Mouse (Mus musculus) T-helper 1 cell (primary cell): ENCODE data around the gene Tbx19.

Experiments
- in situ Hi-C: fragments of 300-600 bp; cut with MboI, MseI; formaldehyde crosslinking; loops from one replicate; pipeline ENCODE4 v1.15.1; 2025; ENCODE audit warnings: high pct_unique_total_duplicates

Gene Tbx19

DNA sequence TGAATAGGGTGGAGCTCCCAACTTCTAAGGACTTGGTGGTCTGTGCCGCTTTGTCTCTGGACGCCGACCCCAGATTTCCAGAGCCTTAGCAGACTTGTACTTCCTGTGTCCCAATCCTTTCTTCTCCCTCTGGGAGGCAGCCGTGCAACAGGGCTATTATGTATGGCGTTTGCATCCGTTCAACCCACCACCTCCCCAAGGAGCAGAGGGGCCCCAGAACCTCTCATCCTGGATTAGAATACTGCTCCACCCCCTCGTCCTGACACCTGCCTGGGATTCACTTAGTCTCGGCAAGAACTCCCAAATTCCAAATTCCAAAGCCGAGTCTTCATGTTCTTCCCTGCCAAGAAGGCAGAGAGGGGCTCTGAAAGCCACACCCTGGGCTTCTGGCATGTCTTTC is 40.8 kb downstream of the Tbx19 start:
- in situ Hi-C loops, result loop anchor here (5.0 to 10.0 kb wide), 2 partner anchors 357 to 755 kb away; no protein-coding TSS in a partner anchor

- in situ Hi-C loops, result no loop called here
Measured at GRCm38 (mm10) chr1:165119011-165119726, 41.4 kb downstream of the Tbx19 start.

GRCm38 (mm10) chr1:165114460-165115175 is 46.0 kb downstream of the Tbx19 start:
- in situ Hi-C loops, result no loop called here

DNA sequence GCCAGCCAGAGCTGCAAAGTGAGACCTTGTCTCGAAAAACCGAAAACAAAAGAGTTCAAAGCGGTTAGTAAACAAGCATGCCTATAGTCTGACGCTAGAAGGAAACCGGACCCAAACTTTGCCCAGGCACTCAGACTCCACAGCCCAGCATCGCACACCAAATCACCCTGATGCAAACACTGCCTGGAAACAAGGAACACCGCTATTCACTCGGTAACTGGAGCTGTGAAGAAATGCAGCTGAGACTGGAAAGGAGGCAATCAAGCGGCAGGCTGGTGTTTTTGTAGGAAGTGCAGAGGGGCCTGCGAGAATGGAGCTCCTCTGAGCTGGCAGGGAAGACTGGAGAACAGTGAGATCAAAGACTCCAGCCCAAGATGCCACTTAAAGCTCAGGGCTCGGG is 46.9 kb downstream of the Tbx19 start:
- in situ Hi-C loops, result no loop called here

DNA sequence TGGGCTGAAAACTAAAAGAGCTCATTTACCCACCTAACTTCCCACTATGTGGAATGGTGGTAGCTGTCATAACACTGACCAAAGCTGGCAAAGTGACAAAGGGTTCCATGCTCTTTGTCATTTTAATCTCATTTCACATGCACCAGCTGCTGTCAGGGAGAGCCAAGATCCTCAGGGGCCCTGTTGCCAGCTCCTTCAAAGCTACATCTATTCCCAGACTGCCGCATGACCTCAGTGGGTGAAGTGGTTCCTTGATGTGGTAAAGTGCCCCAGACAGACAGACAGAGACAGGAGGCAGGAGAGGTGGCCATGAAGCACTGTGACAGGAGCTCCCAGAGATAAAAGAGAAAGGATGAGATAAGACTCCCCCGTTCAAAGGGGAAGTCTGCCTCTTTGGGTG is 49.9 kb downstream of the Tbx19 start:
- in situ Hi-C loops, result no loop called here

GRCm38 (mm10) chr1:165109135-165109534 is 51.4 kb downstream of the Tbx19 start:
- in situ Hi-C loops, result no loop called here

DNA sequence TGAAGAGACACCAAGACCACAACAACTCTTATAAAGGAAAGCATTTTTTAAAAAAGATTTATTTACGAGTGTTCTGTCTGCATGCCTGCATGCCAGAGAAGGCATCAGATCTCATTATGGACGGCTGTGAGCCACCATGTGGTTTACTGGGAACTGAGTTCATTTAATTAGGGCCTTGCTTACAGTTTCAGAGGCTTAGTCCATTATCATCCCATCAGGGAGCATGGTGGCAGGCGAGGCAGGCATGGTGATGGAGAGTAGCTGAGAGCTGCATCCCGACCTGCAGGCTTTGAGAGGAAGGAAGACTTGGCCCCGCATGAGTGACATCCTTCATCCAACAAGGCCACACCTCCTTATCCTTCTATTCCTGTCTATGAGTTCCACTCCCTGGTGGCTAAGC is 52.1 kb downstream of the Tbx19 start:
- in situ Hi-C loops, result no loop called here

DNA sequence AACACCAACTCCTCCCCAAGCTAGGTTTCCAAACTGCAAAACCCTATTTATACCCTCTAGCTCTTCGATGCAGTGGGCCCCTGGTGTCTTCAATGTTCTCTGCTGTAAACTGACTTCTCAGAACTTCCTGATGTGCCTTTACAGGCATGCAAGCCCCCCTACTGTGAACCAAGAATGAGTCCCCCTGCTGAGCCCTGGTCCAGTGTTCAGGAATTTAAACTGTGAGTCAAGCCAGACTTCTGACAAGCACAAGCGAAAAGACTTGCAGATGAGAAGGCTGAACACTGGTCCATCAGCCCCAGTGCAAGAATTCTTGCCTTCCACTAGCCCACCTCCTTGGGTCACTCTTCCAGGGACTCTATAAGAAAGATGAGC is 54.6 kb downstream of the Tbx19 start:
- in situ Hi-C loops, result no loop called here

GRCm38 (mm10) chr1:165105270-165106010 is 55.1 kb downstream of the Tbx19 start:
- in situ Hi-C loops, result no loop called here

DNA sequence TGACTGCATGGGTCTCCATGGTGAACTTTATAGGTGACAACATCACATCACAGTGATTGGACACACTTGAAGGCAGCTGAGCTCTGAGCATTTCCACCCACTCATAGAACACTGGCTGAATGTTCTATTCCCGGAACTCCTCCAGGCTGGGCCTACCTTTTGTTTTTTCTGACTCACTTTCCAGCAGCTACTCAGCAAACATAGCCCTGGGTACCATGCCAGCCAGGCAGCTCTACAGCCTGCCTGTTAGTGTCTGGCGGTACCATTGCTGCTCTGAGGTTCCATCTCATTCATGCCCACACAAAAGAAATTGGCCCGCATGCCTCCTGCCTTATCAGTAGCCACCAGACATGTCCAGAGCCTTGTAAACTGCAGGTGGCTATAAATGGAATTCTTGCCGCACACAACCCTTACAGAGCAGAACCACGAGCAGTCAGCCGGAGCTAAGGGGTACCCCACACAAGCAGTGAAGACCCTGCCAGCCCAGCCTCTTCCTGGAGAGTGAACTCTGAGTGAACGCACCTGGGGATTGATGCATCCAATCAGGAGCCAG is 55.8 kb downstream of the Tbx19 start:
- in situ Hi-C loops, result no loop called here

- in situ Hi-C loops, result no loop called here
Measured at GRCm38 (mm10) chr1:165099569-165099968, 61.0 kb downstream of the Tbx19 start.

DNA sequence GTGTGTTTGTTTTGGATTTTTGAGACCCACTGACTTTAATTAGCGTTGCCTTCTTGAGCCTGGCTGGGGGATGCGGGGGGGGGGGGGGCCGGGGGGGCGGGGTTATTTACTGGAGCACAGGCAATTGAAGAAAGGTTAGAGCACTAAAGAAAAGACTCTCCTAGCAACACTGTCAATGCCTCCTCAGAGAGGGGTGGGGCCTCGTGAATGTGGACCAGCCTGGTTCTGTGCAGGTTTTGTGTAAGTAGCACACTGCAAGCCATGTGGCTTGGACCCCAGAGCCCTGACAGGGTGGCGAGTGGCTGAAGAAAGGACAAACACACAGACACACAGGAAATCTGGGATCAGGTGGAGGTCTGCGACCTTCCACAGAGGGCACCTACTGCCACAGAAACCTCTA is 65.7 kb downstream of the Tbx19 start:
- in situ Hi-C loops, result no loop called here

GRCm38 (mm10) chr1:165091721-165092120 is 68.9 kb downstream of the Tbx19 start:
- in situ Hi-C loops, result no loop called here

GRCm38 (mm10) chr1:165089556-165089955 is 71.0 kb downstream of the Tbx19 start:
- in situ Hi-C loops, result no loop called here
